Mouse (Mus musculus) T-helper 2 cell (primary cell): ENCODE measurements around the gene Maged1.
"Not testable (repeated sequence)": the region's sequence is repeated elsewhere in the genome, so short reads cannot be mapped to it uniquely, and the experiment has no call there.

Experiments used
- in situ Hi-C: fragments of 300-600 bp; cut with MboI, MseI; formaldehyde crosslinking; loops from one replicate; pipeline ENCODE4 v1.15.1; 2025; ENCODE audit warnings: high pct_unique_total_duplicates

Gene Maged1

DNA sequence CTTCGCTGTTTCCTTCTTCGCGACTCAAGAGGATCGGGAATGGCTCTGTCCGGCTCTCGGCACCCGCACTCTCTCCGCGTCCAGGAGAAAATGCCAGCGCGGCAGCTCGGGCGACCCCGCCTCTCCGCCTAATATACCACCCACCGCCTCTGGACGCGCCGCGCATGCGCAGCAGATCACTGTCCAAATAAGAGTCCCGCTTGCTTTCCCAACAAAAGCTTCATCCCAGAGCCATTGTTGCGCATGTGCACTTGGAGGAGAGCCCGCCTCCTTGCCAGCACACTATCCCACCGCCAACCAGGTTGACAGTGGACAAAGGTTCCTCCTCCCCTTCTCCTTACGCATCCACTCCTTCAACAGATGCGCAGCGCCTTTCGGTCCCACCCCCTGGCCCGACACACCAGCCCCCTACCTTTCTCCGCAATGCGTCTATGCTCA, at the start of gene Maged1:
TSS of gene Maged1 (minus strand) at position 226 of the 438 bp plus-strand sequence.
- in situ Hi-C loops, result loop anchor here (10.0 to 25.0 kb wide), 2 partner anchors 107 to 255 kb away; no protein-coding TSS in a partner anchor

- in situ Hi-C loops, result no loop called here
These were observed 38.3 kb upstream of the Maged1 start for GRCm38 (mm10) chrX:94580251-94580650.

GRCm38 (mm10) chrX:94564694-94565093, 22.8 kb upstream of the Maged1 start:
- in situ Hi-C loops, result no loop called here

GRCm38 (mm10) chrX:94562392-94562791, 20.4 kb upstream of the Maged1 start:
- in situ Hi-C loops, result no loop called here

DNA sequence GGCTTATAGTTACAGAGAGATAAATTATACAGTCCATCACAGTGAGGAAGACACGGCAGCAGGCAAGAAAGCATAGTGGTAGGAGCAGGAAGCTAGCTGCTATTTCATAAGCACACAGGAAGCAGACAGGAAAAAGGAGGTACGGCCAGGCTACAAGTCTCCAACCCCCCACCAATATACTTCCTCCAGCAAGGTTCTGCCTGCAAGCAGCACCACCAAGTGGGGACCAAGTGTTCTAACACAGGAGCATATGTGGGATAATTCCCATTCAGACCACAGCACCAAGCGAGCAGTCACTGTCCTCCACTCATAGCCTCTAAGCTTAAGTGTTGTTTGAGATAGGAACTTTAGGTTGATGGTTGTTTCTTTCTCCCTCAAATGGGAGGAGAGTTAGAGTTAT, 6.3 kb upstream of the Maged1 start:
- in situ Hi-C loops, result loop anchor here (10.0 to 25.0 kb wide), 2 partner anchors 113 to 261 kb away; no protein-coding TSS in a partner anchor

GRCm38 (mm10) chrX:94545941-94546340, 4.0 kb upstream of the Maged1 start:
- in situ Hi-C loops, result loop anchor here (10.0 to 25.0 kb wide), 2 partner anchors 111 to 259 kb away; no protein-coding TSS in a partner anchor

DNA sequence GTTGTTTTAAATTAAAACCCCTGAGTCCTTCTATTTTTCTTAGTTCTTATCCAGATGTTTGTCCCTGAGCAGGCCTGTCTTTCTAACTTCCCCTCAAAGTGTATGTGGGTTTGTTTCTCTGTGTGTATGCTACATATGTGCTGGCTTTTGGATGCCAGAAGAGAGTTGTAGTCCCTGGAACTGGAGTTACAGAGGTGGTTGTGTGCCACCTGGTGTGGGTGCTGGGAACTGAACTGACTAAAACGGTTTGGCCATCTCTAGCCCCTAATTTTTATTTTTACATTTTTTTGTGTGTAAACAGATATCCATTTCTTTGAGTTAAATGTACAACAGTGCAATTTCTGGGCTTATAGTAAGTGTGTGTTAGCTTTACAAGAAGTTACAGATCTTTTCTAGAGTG, 3.0 kb upstream of the Maged1 start:
- in situ Hi-C loops, result loop anchor here (10.0 to 25.0 kb wide), 2 partner anchors 110 to 258 kb away; no protein-coding TSS in a partner anchor

DNA sequence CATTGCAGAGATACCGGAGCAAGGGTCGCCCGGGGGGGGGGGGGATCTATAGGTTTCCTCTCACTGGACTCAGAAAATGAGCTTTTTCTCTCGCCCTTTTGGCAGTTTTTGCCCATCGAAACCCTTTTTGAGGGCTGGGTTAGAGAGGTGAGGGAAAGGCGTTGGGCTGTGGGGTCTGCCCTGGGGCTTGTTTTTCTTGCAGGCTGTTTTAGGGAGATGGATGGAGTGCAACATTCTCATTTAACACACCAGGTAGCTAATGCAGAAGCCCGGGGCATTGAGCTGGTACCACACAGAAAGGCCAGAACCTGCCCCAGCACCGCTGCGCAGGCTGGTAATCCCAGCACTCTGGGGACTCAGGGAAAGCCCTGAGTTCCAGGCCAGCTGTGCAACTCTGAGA, 593 bp upstream of the Maged1 start:
- in situ Hi-C loops, result loop anchor here (10.0 to 25.0 kb wide), 2 partner anchors 108 to 255 kb away; no protein-coding TSS in a partner anchor

- in situ Hi-C loops, result loop anchor here (10.0 to 25.0 kb wide), 2 partner anchors 106 to 254 kb away; no protein-coding TSS in a partner anchor
These were observed 737 bp downstream of the Maged1 start for GRCm38 (mm10) chrX:94541206-94541605.

- in situ Hi-C loops, result loop anchor here (10.0 to 25.0 kb wide), 2 partner anchors 106 to 253 kb away; no protein-coding TSS in a partner anchor
These were observed 1.4 kb downstream of the Maged1 start for GRCm38 (mm10) chrX:94540341-94541201.

DNA sequence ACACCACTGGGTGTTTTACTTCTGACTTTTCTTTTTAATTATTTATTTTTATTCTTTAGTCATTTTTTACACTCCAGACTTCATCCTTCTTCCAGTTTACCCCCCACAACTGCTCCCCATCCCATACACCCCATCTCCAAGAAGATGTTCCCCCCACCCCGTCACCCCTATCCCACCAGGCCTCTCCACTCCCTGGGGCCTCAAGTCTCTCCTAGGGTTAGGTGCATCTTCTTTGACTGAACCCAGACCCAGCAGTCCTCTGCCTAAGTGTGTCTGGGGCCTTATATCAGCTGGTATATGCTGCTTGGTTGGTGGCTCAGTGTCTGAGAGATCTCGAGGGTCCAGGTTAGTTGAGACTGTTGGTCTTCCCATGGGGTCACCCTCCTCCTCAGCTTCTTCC, 7.6 kb downstream of the Maged1 start:
- in situ Hi-C loops, result loop anchor here (25.0 kb wide), 1 partner anchor 247 kb away; no protein-coding TSS in a partner anchor

- in situ Hi-C loops, result loop anchor here (25.0 kb wide), 1 partner anchor 243 kb away; no protein-coding TSS in a partner anchor
These were observed 11.6 kb downstream of the Maged1 start for GRCm38 (mm10) chrX:94530301-94530700.

DNA sequence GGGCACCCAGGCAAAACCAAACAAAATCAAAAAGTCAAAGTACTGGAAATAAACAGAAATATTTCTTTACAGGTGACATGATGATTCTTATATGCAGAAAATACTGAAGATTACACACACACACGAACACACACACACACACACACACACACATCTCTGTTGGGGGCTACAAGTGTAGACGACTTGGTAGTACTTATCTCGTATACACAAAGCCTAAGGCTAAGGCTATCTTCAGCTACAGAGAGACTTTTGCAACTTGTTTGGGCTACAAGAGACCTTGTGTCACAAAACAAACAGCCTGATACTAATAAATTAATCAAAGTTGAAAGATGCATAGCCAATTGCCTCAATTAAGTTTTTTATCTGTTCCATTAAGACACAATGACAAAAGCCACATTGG, 19.8 kb downstream of the Maged1 start:
- in situ Hi-C loops, result no loop called here

- in situ Hi-C loops, result no loop called here
These were observed 33.5 kb downstream of the Maged1 start for GRCm38 (mm10) chrX:94508442-94508819.

DNA sequence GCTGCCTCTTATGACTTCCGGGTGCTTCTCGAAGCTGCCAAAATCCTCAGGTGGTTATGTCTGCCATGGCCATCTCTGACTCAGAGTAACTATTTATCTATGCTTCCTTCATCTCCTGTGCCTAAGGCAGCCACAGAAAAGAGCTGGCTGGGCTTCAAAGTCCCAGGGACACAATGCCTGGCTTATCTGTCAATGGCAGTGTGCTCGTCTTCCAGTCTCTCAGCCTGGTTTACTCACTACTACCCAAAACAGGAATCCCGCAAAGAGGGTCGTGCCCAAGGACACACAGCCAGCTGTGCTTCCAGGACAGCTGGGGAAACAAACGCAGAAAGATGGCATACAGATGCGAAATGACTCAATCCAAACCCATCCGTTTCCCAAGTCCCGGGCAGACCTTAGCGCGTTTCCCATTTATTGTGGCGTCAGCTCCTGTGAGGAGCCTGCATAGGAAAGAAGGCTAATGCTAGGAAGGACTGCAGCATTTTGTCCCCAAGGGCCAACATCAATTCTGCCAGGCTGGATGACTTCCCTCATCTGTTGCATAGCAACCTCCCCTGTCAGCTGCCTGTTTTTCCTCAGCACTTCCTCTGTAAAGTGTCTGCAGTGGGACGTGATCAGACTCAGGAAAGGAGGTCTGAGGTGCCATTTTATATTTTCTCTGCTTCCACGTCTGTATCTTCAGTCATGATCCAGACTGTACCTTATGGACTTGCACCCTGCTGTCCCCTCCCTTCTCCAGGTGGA, 34.1 kb downstream of the Maged1 start:
- in situ Hi-C loops, result not testable (repeated sequence)

GRCm38 (mm10) chrX:94486001-94486792, 55.7 kb downstream of the Maged1 start:
- in situ Hi-C loops, result no loop called here
